In genomic region chr6:46263171-46263570, GRCm38 (mm10) we compare ENCODE assay signal across 28 mouse cellular contexts.
DNase-seq lines count a peak whose midpoint lies in the region; ATAC-seq and TF ChIP-seq lines count a peak whose summit lies in the region.
"Had no signal": no experiment of that assay in that cellular context is flagged by ENCODE, and none has a peak within 500 bp of the region (broad histone marks: within the 10 kb centered on the region; RNA-seq: fewer than 3 reads in every experiment).

No protein-coding gene starts in this region.

- intact Hi-C loops in heart, postnatal 10 days (cut with DNase I) = no loop called here

- H3K9ac ChIP-seq in forebrain, embryonic 11.5 days (ENCODE audit: low read length) = no peak overlapping the region
- H3K9ac ChIP-seq: embryonic facial prominence, embryonic 15.5 days; forebrain, embryonic 13.5 days; heart, embryonic 13.5 days; intestine, embryonic 15.5 days; liver, embryonic 14.5 days; lung, embryonic 14.5 days; neural tube, embryonic 12.5 days had no signal

- WGBS in cerebellum, adult 2 months = 7% methylated on average over 1 of the region's 1 CpGs
- WGBS in forebrain, embryonic 11.5 days = 21% methylated on average over 1 of the region's 1 CpGs

- H3K27ac ChIP-seq in cerebellum, adult 2 months (ENCODE audit: insufficient read depth, low read length) = no peak overlapping the region
- H3K27ac ChIP-seq in forebrain, embryonic 11.5 days (ENCODE audit: low read depth, low read length) = no peak overlapping the region
- H3K27ac ChIP-seq: embryonic facial prominence, embryonic 10.5 days; embryonic facial prominence, embryonic 15.5 days; forebrain, embryonic 13.5 days; heart, embryonic 13.5 days; hindbrain, embryonic 10.5 days; intestine, embryonic 15.5 days; layer of hippocampus, adult 2 months; liver, embryonic 14.5 days; midbrain, embryonic 10.5 days; neural tube, embryonic 12.5 days had no signal

- no peak for ATAC-seq in forebrain, embryonic 11.5 days (replicated peaks; ENCODE audit: low FRiP score)
- ATAC-seq: forebrain, embryonic 13.5 days; hindbrain, embryonic 16.5 days; intestine, embryonic 15.5 days; midbrain, embryonic 16.5 days had no signal

- peak; percentile 41 for DNase-seq in Muller cell, postnatal 12 days (ENCODE audit: inconsistent ontology term)
- peak; percentile 22 for DNase-seq in brain, embryonic 14.5 days (ENCODE audit: low read depth)
- DNase-seq in cerebellum, adult 2 months = peak; percentile 51 to 78
- DNase-seq in cerebellum, postnatal 14 days = peak; percentile 61 to 80
- no peak for DNase-seq in heart, postnatal 10 days
- DNase-seq in MN1 (ENCODE audit: low spot score) = no peak
- DNase-seq in forebrain, embryonic 11.5 days (ENCODE audit: low spot score) = no peak
- DNase-seq: adrenal gland, postnatal 10 days; gastrocnemius, postnatal 10 days; heart, postnatal 14 days; kidney, adult 2 months; kidney, postnatal 36 days; layer of hippocampus, postnatal 36 days; liver; lung, embryonic 14.5 days had no signal

- no peaks in the 10 kb centered on the region for H3K27me3 ChIP-seq in cerebellum, adult 2 months (ENCODE audit: control insufficient read depth, insufficient read depth, low read length)
- no peaks in the 10 kb centered on the region for H3K27me3 ChIP-seq in forebrain, embryonic 11.5 days (ENCODE audit: control insufficient read depth, insufficient read depth, low read length)
- H3K27me3 ChIP-seq: embryonic facial prominence, embryonic 15.5 days; forebrain, embryonic 13.5 days; heart, embryonic 13.5 days; intestine, embryonic 15.5 days; neural tube, embryonic 12.5 days had no signal

- no peak overlapping the region for H3K4me3 ChIP-seq in cerebellum, adult 2 months (replicated peaks; ENCODE audit: insufficient read depth, low read depth, low read length)
- H3K4me3 ChIP-seq in forebrain, embryonic 11.5 days (ENCODE audit: low read depth, low read length) = no peak overlapping the region
- H3K4me3 ChIP-seq: embryonic facial prominence, embryonic 10.5 days; embryonic facial prominence, embryonic 15.5 days; forebrain, embryonic 13.5 days; heart, embryonic 13.5 days; hindbrain, embryonic 10.5 days; intestine, embryonic 15.5 days; layer of hippocampus, adult 2 months; midbrain, embryonic 10.5 days; myocyte; neural tube, embryonic 12.5 days had no signal

- no peaks in the 10 kb centered on the region for H3K36me3 ChIP-seq in forebrain, embryonic 11.5 days (ENCODE audit: control insufficient read depth, insufficient read depth, low read length)
- H3K36me3 ChIP-seq: embryonic facial prominence, embryonic 10.5 days; embryonic facial prominence, embryonic 15.5 days; heart, embryonic 13.5 days; hindbrain, embryonic 10.5 days; intestine, embryonic 15.5 days; midbrain, embryonic 10.5 days; neural tube, embryonic 12.5 days had no signal

- TF ChIP-seq POLR2A in brain, embryonic 14.5 days (IDR thresholded peaks at IDR 0.05; ENCODE audit: borderline replicate concordance, extremely low read depth, insufficient read depth, insufficient read length, poor library complexity, severe bottlenecking) = no peak
- TF ChIP-seq POLR2A in cerebellum, adult 2 months (IDR thresholded peaks at IDR 0.05; ENCODE audit: borderline replicate concordance, insufficient read depth, low read length) = no peak

- H3K9me3 ChIP-seq in forebrain, embryonic 11.5 days (ENCODE audit: control insufficient read depth, low read length) = no peaks in the 10 kb centered on the region
- H3K9me3 ChIP-seq: embryonic facial prominence, embryonic 10.5 days; embryonic facial prominence, embryonic 15.5 days; forebrain, embryonic 13.5 days; heart, embryonic 13.5 days; hindbrain, embryonic 10.5 days; intestine, embryonic 15.5 days; midbrain, embryonic 10.5 days; neural tube, embryonic 12.5 days had no signal

- TF ChIP-seq CTCF in brain, embryonic 14.5 days (IDR thresholded peaks at IDR 0.05; ENCODE audit: borderline replicate concordance, extremely low read depth, insufficient read depth, insufficient read length) = no peak
- TF ChIP-seq CTCF in cerebellum, adult 2 months (IDR thresholded peaks at IDR 0.05; ENCODE audit: borderline replicate concordance, insufficient read depth, low read depth, low read length) = no peak

- no peak overlapping the region for H3K4me2 ChIP-seq in forebrain, embryonic 11.5 days (ENCODE audit: low read depth, low read length, severe bottlenecking)
- H3K4me2 ChIP-seq: embryonic facial prominence, embryonic 15.5 days; forebrain, embryonic 13.5 days; heart, embryonic 13.5 days; intestine, embryonic 15.5 days; lung, embryonic 14.5 days; neural tube, embryonic 12.5 days had no signal

- H3K4me1 ChIP-seq in cerebellum, adult 2 months (ENCODE audit: control insufficient read depth, insufficient read depth, low read length) = no peaks in the 10 kb centered on the region
- no peaks in the 10 kb centered on the region for H3K4me1 ChIP-seq in forebrain, embryonic 11.5 days (replicated peaks; ENCODE audit: control insufficient read depth, insufficient read depth, low read length)
- H3K4me1 ChIP-seq: embryonic facial prominence, embryonic 10.5 days; embryonic facial prominence, embryonic 15.5 days; forebrain, embryonic 13.5 days; heart, embryonic 13.5 days; hindbrain, embryonic 10.5 days; intestine, embryonic 15.5 days; midbrain, embryonic 10.5 days; neural tube, embryonic 12.5 days had no signal

Comparison
In these comparisons a context has a peak if more than half of its experiments do, and no peak if none do; other contexts are left out.
1. DNase-seq: peak in Muller cell, postnatal 12 days (single experiment), brain, embryonic 14.5 days (single experiment), cerebellum, adult 2 months (2 of 2) and cerebellum, postnatal 14 days (2 of 2); none in heart, postnatal 10 days (0 of 2), MN1 (single experiment) and forebrain, embryonic 11.5 days (single experiment).